In genomic region chr5:75084871-75085520, GRCm38 (mm10) we compare ENCODE assay signal across 15 mouse cellular contexts. TPM values are rescaled to one million over a fixed set of nuclear protein-coding genes. Genes with fewer than 3 reads are reported as not detected.
A peak's percentile ranks its signal among the peaks of the same experiment; 100 is the strongest.
DNase-seq lines count a peak whose midpoint lies in the region; ATAC-seq lines count a peak whose summit lies in the region.
"Had no signal": no experiment of that assay in that cellular context is flagged by ENCODE, and none has a peak within 500 bp of the region (broad histone marks: within the 10 kb centered on the region; RNA-seq: fewer than 3 reads in every experiment).

No protein-coding gene starts in this region.

- peaks cover 91% of the 10 kb centered on the region for H3K27me3 ChIP-seq in heart, embryonic 15.5 days
- peaks cover 90% of the 10 kb centered on the region for H3K27me3 ChIP-seq in hindbrain, embryonic 12.5 days
- peaks cover 74% of the 10 kb centered on the region for H3K27me3 ChIP-seq in neural tube, embryonic 12.5 days (replicated peaks)

- H3K36me3 ChIP-seq in heart, embryonic 15.5 days, result no peaks in the 10 kb centered on the region
- H3K36me3 ChIP-seq in hindbrain, embryonic 12.5 days, result no peaks in the 10 kb centered on the region
- no peaks in the 10 kb centered on the region for H3K36me3 ChIP-seq in neural tube, embryonic 12.5 days
- H3K36me3 ChIP-seq: liver, embryonic 13.5 days had no signal

- H3K27ac ChIP-seq in heart, embryonic 15.5 days, result no peak overlapping the region
- no peak overlapping the region for H3K27ac ChIP-seq in hindbrain, embryonic 12.5 days
- H3K27ac ChIP-seq in neural tube, embryonic 12.5 days, result no peak overlapping the region
- H3K27ac ChIP-seq: liver, embryonic 13.5 days; macrophage had no signal

- 0 out of 2 replicates have a peak overlapping the region, but pooled peaks have one; percentile 11 for H3K4me3 ChIP-seq in heart, embryonic 15.5 days
- no peak overlapping the region for H3K4me3 ChIP-seq in hindbrain, embryonic 12.5 days
- no peak overlapping the region for H3K4me3 ChIP-seq in neural tube, embryonic 12.5 days
- H3K4me3 ChIP-seq: liver, embryonic 13.5 days had no signal

- ATAC-seq in heart, embryonic 15.5 days (replicated peaks; ENCODE audit: insufficient number of reproducible peaks, insufficient read depth, low FRiP score, low read depth), result no peak
- peak; percentile 63 for ATAC-seq in hindbrain, embryonic 12.5 days (ENCODE audit: low FRiP score)
- ATAC-seq in neural tube, embryonic 12.5 days (ENCODE audit: low FRiP score, low read depth), result peak; percentile 57

- no peak for DNase-seq in heart, adult 8-10 months (ENCODE audit: low spot score)
- DNase-seq in embryo, embryonic 9.5 days (ENCODE audit: extremely low spot score), result peak; percentile 22
- DNase-seq in urinary bladder, postnatal 10 days (ENCODE audit: low spot score), result no peak
- no peak for DNase-seq in right cerebral cortex, postnatal 25 days
- no peak for DNase-seq in cerebellum, adult 11 months
- DNase-seq: layer of hippocampus, postnatal 36 days; liver, embryonic 13.5 days had no signal

- no peaks in the 10 kb centered on the region for H3K9me3 ChIP-seq in heart, embryonic 15.5 days (replicated peaks)
- H3K9me3 ChIP-seq in hindbrain, embryonic 12.5 days (replicated peaks), result no peaks in the 10 kb centered on the region
- no peaks in the 10 kb centered on the region for H3K9me3 ChIP-seq in neural tube, embryonic 12.5 days
- H3K9me3 ChIP-seq: liver, embryonic 13.5 days had no signal

- H3K9ac ChIP-seq in heart, embryonic 15.5 days, result no peak overlapping the region
- H3K9ac ChIP-seq in hindbrain, embryonic 12.5 days, result no peak overlapping the region
- no peak overlapping the region for H3K9ac ChIP-seq in neural tube, embryonic 12.5 days
- H3K9ac ChIP-seq: liver, embryonic 13.5 days had no signal

- peaks cover 12% of the 10 kb centered on the region; the same call in 1 of the 2 replicates for H3K4me1 ChIP-seq in heart, embryonic 15.5 days (replicated peaks)
- peaks cover 28% of the 10 kb centered on the region for H3K4me1 ChIP-seq in hindbrain, embryonic 12.5 days
- peaks cover 31% of the 10 kb centered on the region for H3K4me1 ChIP-seq in neural tube, embryonic 12.5 days
- H3K4me1 ChIP-seq: liver, embryonic 13.5 days had no signal

- WGBS in heart, embryonic 15.5 days, result 2% methylated on average over 25 of the region's 25 CpGs
- WGBS in hindbrain, embryonic 12.5 days, result under 1% methylated on average over 25 of the region's 25 CpGs
- WGBS in neural tube, embryonic 12.5 days, result under 1% methylated on average over 25 of the region's 25 CpGs

- 0 out of 2 replicates have a peak overlapping the region, but pooled peaks have one; percentile 19 for H3K4me2 ChIP-seq in heart, embryonic 15.5 days
- H3K4me2 ChIP-seq in hindbrain, embryonic 12.5 days (replicated peaks), result peak overlapping the region; percentile 30
- H3K4me2 ChIP-seq in neural tube, embryonic 12.5 days (replicated peaks), result peak overlapping the region; percentile 46
- H3K4me2 ChIP-seq: liver, embryonic 13.5 days had no signal

RNA-seq across cellular contexts. Expression of gene Gsx2, which starts 9.6 kb away (rescaled TPM):
- not detected in 2 replicates for polyA plus RNA-seq in heart, embryonic 15.5 days (2015; fragmentation: Nextera tagmentation; extraction: Ambion mirVana)
- not detected for total RNA-seq in heart, adult 8-10 months (2022)
- polyA plus RNA-seq in hindbrain, embryonic 12.5 days (2016; fragmentation: Nextera tagmentation; extraction: Ambion mirVana), result 6.1 and 6.8 TPM in 2 replicates
- 9.4 and 12.2 TPM in 2 replicates for polyA plus RNA-seq in neural tube, embryonic 12.5 days (2016; fragmentation: Nextera tagmentation; extraction: Ambion mirVana)
- total RNA-seq: common myeloid progenitor, adult 5-6 weeks had no signal
- polyA plus RNA-seq: heart, embryonic 16.5 days; kidney, embryonic 16.5 days; liver, embryonic 13.5 days; macrophage; urinary bladder, adult 2 months had no signal

RNA-seq across cellular contexts. Expression of gene Chic2, which starts 40.4 kb away (rescaled TPM):
- polyA plus RNA-seq in heart, embryonic 15.5 days (2015; fragmentation: Nextera tagmentation; extraction: Ambion mirVana), result 19.4 and 21.6 TPM in 2 replicates
- total RNA-seq in heart, adult 8-10 months (2022), result 10 to 100 TPM; 13.9 to 18.2 (median 14.7) TPM
- polyA plus RNA-seq in hindbrain, embryonic 12.5 days (2016; fragmentation: Nextera tagmentation; extraction: Ambion mirVana), result 51.6 and 52.8 TPM in 2 replicates
- polyA plus RNA-seq in neural tube, embryonic 12.5 days (2016; fragmentation: Nextera tagmentation; extraction: Ambion mirVana), result 53.6 and 57.4 TPM in 2 replicates
